Mouse (Mus musculus): ENCODE results near the gene Tsx.

DNA sequence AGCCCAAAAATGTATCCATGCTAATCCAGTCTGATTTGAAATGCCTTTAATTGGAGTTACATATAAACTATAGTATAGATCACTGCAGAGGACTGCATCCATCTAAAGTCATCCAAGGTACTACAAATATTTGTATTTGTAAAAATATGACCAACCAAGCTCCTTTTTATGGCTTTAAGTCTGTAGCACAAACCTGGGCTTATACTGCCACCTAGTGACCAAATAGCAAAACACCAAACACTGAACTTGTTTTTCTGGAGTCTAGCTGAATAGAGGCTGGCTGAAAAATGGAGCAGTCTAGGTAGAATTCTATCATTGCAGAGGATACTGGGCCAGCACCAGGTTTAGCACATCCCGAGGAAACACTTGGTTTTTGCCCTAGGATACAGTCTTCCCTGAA lies 26.5 kb downstream of the Tsx start:
- TF ChIP-seq CTCF (IDR thresholded peaks at IDR 0.05; ENCODE audit: low read depth, low read length), result no peak
- no peak for TF ChIP-seq POLR2A (IDR thresholded peaks at IDR 0.05; ENCODE audit: borderline replicate concordance, low read depth, low read length)

Measured in bone marrow macrophage, adult 2 months (primary cell).